In genomic region chr19:46302551-46302950, GRCm38 (mm10) we compare ENCODE assay signal across 24 mouse cellular contexts. TPM values are rescaled to one million over a fixed set of nuclear protein-coding genes. Genes with fewer than 3 reads are reported as not detected.
DNase-seq lines count a peak whose midpoint lies in the region; ATAC-seq and TF ChIP-seq lines count a peak whose summit lies in the region.
"Had no signal": no experiment of that assay in that cellular context is flagged by ENCODE, and none has a peak within 500 bp of the region (broad histone marks: within the 10 kb centered on the region; RNA-seq: fewer than 3 reads in every experiment).

No protein-coding gene starts in this region.

- WGBS in forebrain, embryonic 13.5 days = 90% methylated on average over 4 of the region's 4 CpGs
- WGBS in forebrain, embryonic 11.5 days = 93% methylated on average over 4 of the region's 4 CpGs
- WGBS in liver, embryonic 11.5 days = 83% methylated on average over 4 of the region's 4 CpGs
- WGBS in liver, postnatal 0 days (ENCODE audit: insufficient replicate concordance) = 79% methylated on average over 4 of the region's 4 CpGs

- DNase-seq in forebrain, embryonic 11.5 days (ENCODE audit: low spot score) = no peak
- peak; percentile 26 for DNase-seq in liver, embryonic 11.5 days (ENCODE audit: low spot score)
- DNase-seq in liver, postnatal 0 days = no peak
- peak; percentile 7 for DNase-seq in urinary bladder, adult 2 months (ENCODE audit: low spot score)
- no peak for DNase-seq in urinary bladder, postnatal 36 days (ENCODE audit: low spot score in 2 of 2)
- DNase-seq: adrenal gland, adult 8-10 months; adrenal gland, postnatal 25 days; cerebellum, adult 11-12 months; cerebellum, adult 8-10 months; cerebellum, postnatal 10 days; cerebellum, postnatal 36 days; embryo, embryonic 11 days; gastrocnemius, postnatal 25 days; heart, postnatal 10 days; heart, postnatal 36 days had no signal

- H3K9me3 ChIP-seq in forebrain, embryonic 13.5 days (replicated peaks) = no peaks in the 10 kb centered on the region
- H3K9me3 ChIP-seq in forebrain, embryonic 11.5 days (ENCODE audit: control insufficient read depth, low read length) = no peaks in the 10 kb centered on the region
- no peaks in the 10 kb centered on the region for H3K9me3 ChIP-seq in liver, embryonic 11.5 days (ENCODE audit: control insufficient read depth, low read length)
- H3K9me3 ChIP-seq in liver, postnatal 0 days (ENCODE audit: low read length) = no peaks in the 10 kb centered on the region
- H3K9me3 ChIP-seq: forebrain, embryonic 10.5 days; forebrain, embryonic 15.5 days; heart, embryonic 12.5 days; heart, embryonic 15.5 days had no signal

- no peak overlapping the region for H3K4me2 ChIP-seq in forebrain, embryonic 13.5 days
- H3K4me2 ChIP-seq in forebrain, embryonic 11.5 days (ENCODE audit: low read depth, low read length, severe bottlenecking) = no peak overlapping the region
- no peak overlapping the region for H3K4me2 ChIP-seq in liver, embryonic 11.5 days
- no peak overlapping the region for H3K4me2 ChIP-seq in liver, postnatal 0 days (ENCODE audit: low read depth, low read length)
- H3K4me2 ChIP-seq: forebrain, embryonic 15.5 days; heart, embryonic 12.5 days; heart, embryonic 15.5 days; hindbrain, embryonic 14.5 days had no signal

- ATAC-seq in forebrain, embryonic 13.5 days = no peak
- no peak for ATAC-seq in forebrain, embryonic 11.5 days (replicated peaks; ENCODE audit: low FRiP score)
- ATAC-seq in liver, embryonic 11.5 days (replicated peaks; ENCODE audit: low FRiP score) = no peak
- no peak for ATAC-seq in liver, postnatal 0 days
- ATAC-seq: activated CD4-positive, CD25-positive, alpha-beta regulatory T cell, adult 4 months; forebrain, embryonic 15.5 days; hindbrain, postnatal 0 days; inflammation-experienced regulatory T-cells, adult 6 months had no signal

- no peak overlapping the region for H3K4me3 ChIP-seq in forebrain, embryonic 13.5 days
- H3K4me3 ChIP-seq in forebrain, embryonic 11.5 days (ENCODE audit: low read depth, low read length) = no peak overlapping the region
- no peak overlapping the region for H3K4me3 ChIP-seq in liver, embryonic 11.5 days (ENCODE audit: low read depth, low read length)
- H3K4me3 ChIP-seq in liver, postnatal 0 days (ENCODE audit: low read depth, low read length) = no peak overlapping the region
- H3K4me3 ChIP-seq: forebrain, embryonic 10.5 days; forebrain, embryonic 15.5 days; heart, embryonic 12.5 days; heart, embryonic 15.5 days had no signal

- H3K9ac ChIP-seq in forebrain, embryonic 13.5 days = peak overlapping the region; percentile 18; the same call in 1 of the 2 replicates
- no peak overlapping the region for H3K9ac ChIP-seq in forebrain, embryonic 11.5 days (ENCODE audit: low read length)
- H3K9ac ChIP-seq in liver, embryonic 11.5 days (ENCODE audit: low read depth, low read length) = no peak overlapping the region
- no peak overlapping the region for H3K9ac ChIP-seq in liver, postnatal 0 days (replicated peaks)
- H3K9ac ChIP-seq: forebrain, embryonic 15.5 days; heart, embryonic 12.5 days; heart, embryonic 15.5 days; hindbrain, embryonic 14.5 days had no signal

- H3K36me3 ChIP-seq in forebrain, embryonic 13.5 days (ENCODE audit: poor library complexity, severe bottlenecking) = no peaks in the 10 kb centered on the region
- H3K36me3 ChIP-seq in forebrain, embryonic 11.5 days (ENCODE audit: control insufficient read depth, insufficient read depth, low read length) = no peaks in the 10 kb centered on the region
- H3K36me3 ChIP-seq in liver, embryonic 11.5 days (ENCODE audit: control insufficient read depth, insufficient read depth, low read length) = no peaks in the 10 kb centered on the region
- H3K36me3 ChIP-seq in liver, postnatal 0 days (replicated peaks; ENCODE audit: insufficient read depth, low read length) = peaks cover 2% of the 10 kb centered on the region; the same call in 1 of the 2 replicates
- H3K36me3 ChIP-seq: forebrain, embryonic 10.5 days; forebrain, embryonic 15.5 days had no signal

- H3K27me3 ChIP-seq in forebrain, embryonic 13.5 days = peaks cover 29% of the 10 kb centered on the region
- H3K27me3 ChIP-seq in forebrain, embryonic 11.5 days (ENCODE audit: control insufficient read depth, insufficient read depth, low read length) = peaks cover 12% of the 10 kb centered on the region
- H3K27me3 ChIP-seq in liver, embryonic 11.5 days (replicated peaks; ENCODE audit: control insufficient read depth, insufficient read depth, low read length) = peaks cover 6% of the 10 kb centered on the region
- no peaks in the 10 kb centered on the region for H3K27me3 ChIP-seq in liver, postnatal 0 days (ENCODE audit: insufficient read depth, low read length)

- no peak overlapping the region for H3K27ac ChIP-seq in forebrain, embryonic 13.5 days
- H3K27ac ChIP-seq in forebrain, embryonic 11.5 days (ENCODE audit: low read depth, low read length) = no peak overlapping the region
- H3K27ac ChIP-seq in liver, embryonic 11.5 days (ENCODE audit: low read depth, low read length) = no peak overlapping the region
- H3K27ac ChIP-seq in liver, postnatal 0 days (ENCODE audit: low read depth) = no peak overlapping the region
- H3K27ac ChIP-seq: forebrain, embryonic 10.5 days; forebrain, embryonic 15.5 days; heart, embryonic 15.5 days; hindbrain, embryonic 14.5 days; hindbrain, postnatal 0 days had no signal

- TF ChIP-seq EP300 in liver, postnatal 0 days (IDR thresholded peaks at IDR 0.05; ENCODE audit: low read depth) = no peak

- no peak for TF ChIP-seq CTCF in liver, postnatal 0 days (IDR thresholded peaks at IDR 0.05; ENCODE audit: low read depth)

- H3K4me1 ChIP-seq in forebrain, embryonic 13.5 days = peaks cover 23% of the 10 kb centered on the region
- H3K4me1 ChIP-seq in forebrain, embryonic 11.5 days (replicated peaks; ENCODE audit: control insufficient read depth, insufficient read depth, low read length) = peaks cover 7% of the 10 kb centered on the region
- H3K4me1 ChIP-seq in liver, embryonic 11.5 days (replicated peaks; ENCODE audit: control insufficient read depth, insufficient read depth, low read length) = peaks cover 5% of the 10 kb centered on the region; the same call in 1 of the 2 replicates
- H3K4me1 ChIP-seq in liver, postnatal 0 days (ENCODE audit: insufficient read depth) = peaks cover 12% of the 10 kb centered on the region

RNA-seq across cellular contexts. Expression of gene Nfkb2, which starts 1.6 kb away (rescaled TPM):
- 1.1 and 1.5 TPM in 2 replicates for polyA plus RNA-seq in forebrain, embryonic 13.5 days (2015; fragmentation: Nextera tagmentation; extraction: Ambion mirVana)
- polyA plus RNA-seq in forebrain, embryonic 11.5 days (2014; fragmentation: Nextera tagmentation; extraction: Ambion mirVana) = 4.1 and 4.2 TPM in 2 replicates
- polyA plus RNA-seq in liver, embryonic 11.5 days (2014; fragmentation: Nextera tagmentation; extraction: Ambion mirVana) = 6.0 and 6.6 TPM in 2 replicates
- 2.9 and 3.5 TPM in 2 replicates for polyA plus RNA-seq in liver, postnatal 0 days (2015; fragmentation: Nextera tagmentation; extraction: Ambion mirVana)
- 23.0 and 24.7 TPM in 2 replicates for polyA plus RNA-seq in urinary bladder, adult 2 months (2012; rRNA removed)

RNA-seq across cellular contexts. Expression of gene Psd, which starts 24.4 kb away (rescaled TPM):
- polyA plus RNA-seq in forebrain, embryonic 13.5 days (2015; fragmentation: Nextera tagmentation; extraction: Ambion mirVana) = 31.0 and 34.8 TPM in 2 replicates
- 10.7 and 11.3 TPM in 2 replicates for polyA plus RNA-seq in forebrain, embryonic 11.5 days (2014; fragmentation: Nextera tagmentation; extraction: Ambion mirVana)
- polyA plus RNA-seq in liver, embryonic 11.5 days (2014; fragmentation: Nextera tagmentation; extraction: Ambion mirVana) = 11.9 and 12.4 TPM in 2 replicates
- polyA plus RNA-seq in liver, postnatal 0 days (2015; fragmentation: Nextera tagmentation; extraction: Ambion mirVana) = 1.9 and 2.0 TPM in 2 replicates
- polyA plus RNA-seq in urinary bladder, adult 2 months (2012; rRNA removed) = 156 and 191 TPM in 2 replicates

RNA-seq across cellular contexts. Expression of gene Fbxl15, which starts 25.4 kb away (rescaled TPM):
- 30.8 and 32.8 TPM in 2 replicates for polyA plus RNA-seq in forebrain, embryonic 13.5 days (2015; fragmentation: Nextera tagmentation; extraction: Ambion mirVana)
- 22.5 and 25.8 TPM in 2 replicates for polyA plus RNA-seq in forebrain, embryonic 11.5 days (2014; fragmentation: Nextera tagmentation; extraction: Ambion mirVana)
- polyA plus RNA-seq in liver, embryonic 11.5 days (2014; fragmentation: Nextera tagmentation; extraction: Ambion mirVana) = 15.7 and 16.4 TPM in 2 replicates
- 8.6 and 8.8 TPM in 2 replicates for polyA plus RNA-seq in liver, postnatal 0 days (2015; fragmentation: Nextera tagmentation; extraction: Ambion mirVana)
- 11.0 and 11.7 TPM in 2 replicates for polyA plus RNA-seq in urinary bladder, adult 2 months (2012; rRNA removed)

RNA-seq across cellular contexts. Expression of gene Cuedc2, which starts 36.0 kb away (rescaled TPM):
- 304 and 309 TPM in 2 replicates for polyA plus RNA-seq in forebrain, embryonic 13.5 days (2015; fragmentation: Nextera tagmentation; extraction: Ambion mirVana)
- 217 and 242 TPM in 2 replicates for polyA plus RNA-seq in forebrain, embryonic 11.5 days (2014; fragmentation: Nextera tagmentation; extraction: Ambion mirVana)
- 151 and 153 TPM in 2 replicates for polyA plus RNA-seq in liver, embryonic 11.5 days (2014; fragmentation: Nextera tagmentation; extraction: Ambion mirVana)
- 52.4 and 53.8 TPM in 2 replicates for polyA plus RNA-seq in liver, postnatal 0 days (2015; fragmentation: Nextera tagmentation; extraction: Ambion mirVana)
- polyA plus RNA-seq in urinary bladder, adult 2 months (2012; rRNA removed) = 114 and 120 TPM in 2 replicates

RNA-seq across cellular contexts. Expression of gene Mfsd13a, which starts 38.4 kb away (rescaled TPM):
- polyA plus RNA-seq in forebrain, embryonic 13.5 days (2015; fragmentation: Nextera tagmentation; extraction: Ambion mirVana) = 7.6 and 7.8 TPM in 2 replicates
- polyA plus RNA-seq in forebrain, embryonic 11.5 days (2014; fragmentation: Nextera tagmentation; extraction: Ambion mirVana) = 7.9 and 8.6 TPM in 2 replicates
- 21.9 and 25.4 TPM in 2 replicates for polyA plus RNA-seq in liver, embryonic 11.5 days (2014; fragmentation: Nextera tagmentation; extraction: Ambion mirVana)
- 3.4 and 3.9 TPM in 2 replicates for polyA plus RNA-seq in liver, postnatal 0 days (2015; fragmentation: Nextera tagmentation; extraction: Ambion mirVana)
- 4.8 and 5.2 TPM in 2 replicates for polyA plus RNA-seq in urinary bladder, adult 2 months (2012; rRNA removed)

Comparison
In these comparisons a context has a peak if more than half of its experiments do, and no peak if none do; other contexts are left out.
1. DNase-seq: peak in liver, embryonic 11.5 days (single experiment) and urinary bladder, adult 2 months (single experiment); none in forebrain, embryonic 11.5 days (single experiment), liver, postnatal 0 days (single experiment) and urinary bladder, postnatal 36 days (0 of 2).